In the genomic region with DNA sequence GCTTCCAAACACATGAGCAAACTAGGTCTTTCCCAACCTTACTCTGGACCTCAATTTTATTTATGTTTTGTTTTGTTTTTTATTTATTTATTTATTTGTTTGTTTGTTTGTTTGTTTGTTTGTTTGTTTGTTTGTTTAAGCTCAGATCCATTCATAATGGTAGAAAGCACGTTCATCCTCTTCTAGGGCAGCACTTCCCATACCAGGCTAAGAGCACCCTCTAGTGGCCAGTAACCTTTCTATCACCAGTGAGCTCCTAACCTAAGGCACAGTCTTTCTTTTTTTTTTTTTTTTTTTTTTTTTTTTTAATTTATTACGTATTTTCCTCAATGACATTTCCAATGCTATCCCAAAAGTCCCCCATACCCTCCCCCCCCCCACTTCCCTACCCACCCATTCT, we compare ENCODE assay signal across 9 mouse cellular contexts. TPM values are rescaled to one million over a fixed set of nuclear protein-coding genes. Genes with fewer than 3 reads are reported as not detected.
DNase-seq lines count a peak whose midpoint lies in the region; ATAC-seq and TF ChIP-seq lines count a peak whose summit lies in the region.
"Not testable (repeated sequence)": the region's sequence is repeated elsewhere in the genome, so short reads cannot be mapped to it uniquely, and the experiment has no call there.
"Had no signal": no experiment of that assay in that cellular context is flagged by ENCODE, and none has a peak within 500 bp of the region (broad histone marks: within the 10 kb centered on the region; RNA-seq: fewer than 3 reads in every experiment).

No protein-coding gene starts in this region.

- peak; percentile 51 for TF ChIP-seq CTCF in bone marrow, adult 2 months (IDR thresholded peaks at IDR 0.05; ENCODE audit: control insufficient read depth, insufficient read depth, low read length)
- TF ChIP-seq CTCF in liver, embryonic 14.5 days (IDR thresholded peaks at IDR 0.05; ENCODE audit: low read depth): peak; percentile 66

- H3K4me1 ChIP-seq in bone marrow, adult 2 months (ENCODE audit: control insufficient read depth, insufficient read depth, low read length); liver, embryonic 14.5 days (replicated peaks; ENCODE audit: control insufficient read depth in 2 of 2, insufficient read depth in 2 of 2, low read length in 1 of 2): not testable (repeated sequence)

- ATAC-seq in liver, embryonic 14.5 days (ENCODE audit: insufficient read depth): not testable (repeated sequence)

- not testable (repeated sequence) for H3K27me3 ChIP-seq in liver, embryonic 14.5 days (ENCODE audit: control insufficient read depth, insufficient read depth, low read length)

- not testable (repeated sequence) for H3K9ac ChIP-seq in liver, embryonic 14.5 days (replicated peaks)

- not testable (repeated sequence) for H3K36me3 ChIP-seq in liver, embryonic 14.5 days (replicated peaks; ENCODE audit: control insufficient read depth, insufficient read depth, low read depth)

- H3K4me3 ChIP-seq in bone marrow, adult 2 months (replicated peaks; ENCODE audit: control insufficient read depth, low read depth, low read length); liver, embryonic 14.5 days (ENCODE audit: insufficient read depth in 1 of 2, low read depth in 2 of 2, low read length in 2 of 2): not testable (repeated sequence)

- not testable (repeated sequence) for TF ChIP-seq POLR2A in bone marrow, adult 2 months (IDR thresholded peaks at IDR 0.05; ENCODE audit: borderline replicate concordance, control insufficient read depth, low read depth, low read length)

- peak; percentile 76 for DNase-seq in CD4-positive helper T cell, adult 2 months (ENCODE audit: low read depth, low spot score)
- DNase-seq in embryo, embryonic 9.5 days (ENCODE audit: extremely low spot score): peak; percentile 36
- peak; percentile 66 to 74 for DNase-seq in heart, postnatal 10 days
- peak; percentile 75 for DNase-seq in kidney, postnatal 14 days
- peak; percentile 34 to 46 (median 37) for DNase-seq in liver, embryonic 14.5 days (ENCODE audit: low read depth in 3 of 3, low spot score in 3 of 3)
- DNase-seq in natural killer cell, adult 2 months (ENCODE audit: low spot score in 2 of 2): peak; percentile 24 to 58
- DNase-seq in testis, postnatal 10 days (ENCODE audit: low spot score): peak; percentile 50

- 5% methylated on average over 2 of the region's 2 CpGs for WGBS in bone marrow, adult 2 months
- WGBS in liver, embryonic 14.5 days (ENCODE audit: insufficient replicate concordance): 0% methylated on average over 1 of the region's 2 CpGs

- intact Hi-C loops in heart, postnatal 10 days (cut with DNase I): loop anchor here (1.0 to 5.0 kb wide), 3 partner anchors 35 to 441 kb away; partner anchors contain the start of gene Haus7

- not testable (repeated sequence) for TF ChIP-seq EP300 in liver, embryonic 14.5 days (IDR thresholded peaks at IDR 0.05; ENCODE audit: low read depth)

- not testable (repeated sequence) for H3K4me2 ChIP-seq in liver, embryonic 14.5 days (ENCODE audit: low read depth)

- H3K9me3 ChIP-seq in liver, embryonic 14.5 days (ENCODE audit: control insufficient read depth, low read length): not testable (repeated sequence)

- not testable (repeated sequence) for H3K27ac ChIP-seq in bone marrow, adult 2 months (ENCODE audit: control insufficient read depth, insufficient read depth, low read depth, low read length, poor library complexity); liver, embryonic 14.5 days

RNA-seq across cellular contexts. Expression of gene Atp2b3, which starts 9.3 kb away (rescaled TPM):
- polyA plus RNA-seq in bone marrow, adult 2 months (2011; ENCODE audit: insufficient read depth, insufficient read length, low replicate concordance, missing spikeins): not detected in 2 replicates
- under 1 TPM in 1 of 2 experiments, not detected in 1; 0.15 TPM for total RNA-seq in heart, postnatal 10 days (2021)
- polyA plus RNA-seq in liver, embryonic 14.5 days (2012; rRNA removed): 0.01 TPM in 1 of 2 replicates, not detected in the other
- polyA plus RNA-seq in liver, embryonic 14.5 days (2014; fragmentation: Nextera tagmentation; extraction: Ambion mirVana): not detected in 2 replicates

RNA-seq across cellular contexts. Expression of gene Bgn, which starts 10.2 kb away (rescaled TPM):
- polyA plus RNA-seq in bone marrow, adult 2 months (2011; ENCODE audit: insufficient read depth, insufficient read length, low replicate concordance, missing spikeins): 53.3 and 140 TPM in 2 replicates
- 100 to 1,000 TPM; 276 to 309 TPM for total RNA-seq in heart, postnatal 10 days (2021)
- polyA plus RNA-seq in liver, embryonic 14.5 days (2012; rRNA removed): 19.0 and 20.6 TPM in 2 replicates
- 11.1 and 11.8 TPM in 2 replicates for polyA plus RNA-seq in liver, embryonic 14.5 days (2014; fragmentation: Nextera tagmentation; extraction: Ambion mirVana)

RNA-seq across cellular contexts. Expression of gene Haus7, which starts 34.7 kb away (rescaled TPM):
- 31.7 and 52.9 TPM in 2 replicates for polyA plus RNA-seq in bone marrow, adult 2 months (2011; ENCODE audit: insufficient read depth, insufficient read length, low replicate concordance, missing spikeins)
- 10 to 100 TPM; 14.5 to 16.3 TPM for total RNA-seq in heart, postnatal 10 days (2021)
- polyA plus RNA-seq in liver, embryonic 14.5 days (2012; rRNA removed): 22.7 and 26.9 TPM in 2 replicates
- 37.4 and 40.6 TPM in 2 replicates for polyA plus RNA-seq in liver, embryonic 14.5 days (2014; fragmentation: Nextera tagmentation; extraction: Ambion mirVana)

RNA-seq across cellular contexts. Expression of gene Trex2, which starts 58.4 kb away (rescaled TPM):
- not detected in 2 replicates for polyA plus RNA-seq in bone marrow, adult 2 months (2011; ENCODE audit: insufficient read depth, insufficient read length, low replicate concordance, missing spikeins)
- total RNA-seq in heart, postnatal 10 days (2021): not detected
- not detected in 2 replicates for polyA plus RNA-seq in liver, embryonic 14.5 days (2012; rRNA removed)
- polyA plus RNA-seq in liver, embryonic 14.5 days (2014; fragmentation: Nextera tagmentation; extraction: Ambion mirVana): not detected in 2 replicates
- total RNA-seq: layer of hippocampus, postnatal 25 days had no signal
